Mouse (Mus musculus) hindbrain, embryonic 10.5 days (tissue): ENCODE results near the gene Kcnj15. TPM values are rescaled to one million over a fixed set of nuclear protein-coding genes. Genes with fewer than 3 reads are reported as not detected.

Experiments used
- DNase-seq: peaks from one replicate; pipeline ENCODE4 v3.0.0-alpha.2; 2017; ENCODE audit warnings: low spot score
- H3K27ac ChIP-seq: fragments of 300-500 bp; sonication (generic); 2 replicates; pipeline ENCODE4 v1.5.1; 2016; ENCODE audit warnings: mild to moderate bottlenecking, moderate library complexity
- H3K27me3 ChIP-seq: fragments of 300-500 bp; sonication (generic); 2 replicates; pipeline ENCODE4 v1.6.1; 2016; ENCODE audit warnings: mild to moderate bottlenecking; ENCODE audit not compliant: poor library complexity, insufficient read depth, severe bottlenecking
- H3K36me3 ChIP-seq: fragments of 300-500 bp; sonication (generic); 2 replicates; pipeline ENCODE4 v1.6.1; 2016; ENCODE audit warnings: mild to moderate bottlenecking, moderate library complexity
- H3K4me1 ChIP-seq: fragments of 300-500 bp; sonication (generic); replicated peaks from 2 replicates; pipeline ENCODE4 v1.6.1; 2016; ENCODE audit warnings: mild to moderate bottlenecking
- H3K4me3 ChIP-seq: fragments of 300-500 bp; sonication (generic); 2 replicates; pipeline ENCODE4 v1.5.1; 2016; ENCODE audit warnings: mild to moderate bottlenecking, moderate library complexity
- H3K9me3 ChIP-seq: fragments of 300-500 bp; sonication (generic); 2 replicates; pipeline ENCODE4 v1.6.1; 2016; ENCODE audit warnings: mild to moderate bottlenecking, moderate library complexity
- WGBS: fragments of 180-500 bp; shearing (Covaris S2); methylation state at CpG from one replicate; pipeline ENCODE4 v1.1.7; 2016; 5-methylcytosine and 5-hydroxymethylcytosine counted together
- polyA plus RNA-seq: library from polyadenylated mRNA; unstranded; fragments of >200 nt; fragmentation: Nextera tagmentation; extraction: Ambion mirVana; gene quantifications from 2 replicates; pipeline ENCODE4 v1.2.1, GENCODE M21; 2016

The Kcnj15 gene
- polyA plus RNA-seq, 1 experiment from 2014 or later = 0.20 TPM

- H3K36me3 ChIP-seq = no peaks in the 10 kb centered on the region
- peaks cover 7% of the 10 kb centered on the region; the same call in 1 of the 2 replicates for H3K4me1 ChIP-seq
- H3K9me3 ChIP-seq = no peaks in the 10 kb centered on the region
- peak overlapping the region; percentile 12; the same call in 1 of the 2 replicates for H3K4me3 ChIP-seq
- H3K27me3 ChIP-seq = peaks cover 8% of the 10 kb centered on the region; the same call in 1 of the 2 replicates
- 39% methylated on average over 28 of the region's 28 CpGs for WGBS
- peak; percentile 77 for DNase-seq
- H3K27ac ChIP-seq = no peak overlapping the region
Measured at GRCm38 (mm10) chr16:95340885-95341791, 83.8 kb downstream of the Kcnj15 start.

GRCm38 (mm10) chr16:95342030-95342429, 84.7 kb downstream of the Kcnj15 start:
- Histone ChIP-seq H3K27ac (no peak overlapping the region), H3K4me1 (peaks cover 12% of the 10 kb centered on the region), H3K27me3 (peaks cover 8% of the 10 kb centered on the region; the same call in 1 of the 2 replicates), H3K36me3 (no peaks in the 10 kb centered on the region), H3K4me3 (no peak overlapping the region), H3K9me3 (no peaks in the 10 kb centered on the region)
- whole genome bisulfite sequencing = 73% methylated on average over 8 of the region's 8 CpGs
- DNase-seq = no peak

GRCm38 (mm10) chr16:95344961-95345360, 87.6 kb downstream of the Kcnj15 start:
- Histone ChIP-seq H3K4me3 (no peak overlapping the region), H3K4me1 (peaks cover 17% of the 10 kb centered on the region), H3K27ac (no peak overlapping the region), H3K36me3 (no peaks in the 10 kb centered on the region), H3K9me3 (no peaks in the 10 kb centered on the region), H3K27me3 (peaks cover 7% of the 10 kb centered on the region; the same call in 1 of the 2 replicates)
- no peak for DNase-seq
- WGBS = 67% methylated on average over 10 of the region's 10 CpGs

- Histone ChIP-seq H3K9me3 (no peaks in the 10 kb centered on the region), H3K36me3 (no peaks in the 10 kb centered on the region), H3K4me3 (no peak overlapping the region), H3K27me3 (no peaks in the 10 kb centered on the region; the same call in 1 of the 2 replicates), H3K27ac (no peak overlapping the region; the same call in 1 of the 2 replicates), H3K4me1 (peaks cover 17% of the 10 kb centered on the region)
- peak; percentile 70 for DNase-seq
- WGBS = 6% methylated on average over 7 of the region's 7 CpGs
Measured at GRCm38 (mm10) chr16:95345882-95346281, 88.5 kb downstream of the Kcnj15 start.

- peak; percentile 10 for DNase-seq
- Histone ChIP-seq H3K36me3 (no peaks in the 10 kb centered on the region), H3K27ac (0 out of 2 replicates have a peak overlapping the region, but pooled peaks have one; percentile 6), H3K4me1 (peaks cover 19% of the 10 kb centered on the region), H3K4me3 (no peak overlapping the region), H3K27me3 (no peaks in the 10 kb centered on the region; the same call in 1 of the 2 replicates), H3K9me3 (no peaks in the 10 kb centered on the region)
- 3% methylated on average over 3 of the region's 3 CpGs for WGBS
Measured at GRCm38 (mm10) chr16:95347202-95347601, 89.8 kb downstream of the Kcnj15 start.

- Histone ChIP-seq H3K36me3 (no peaks in the 10 kb centered on the region), H3K9me3 (no peaks in the 10 kb centered on the region), H3K4me1 (peaks cover 20% of the 10 kb centered on the region), H3K4me3 (no peak overlapping the region), H3K27ac (no peak overlapping the region), H3K27me3 (no peaks in the 10 kb centered on the region)
- 89% methylated on average over 9 of the region's 9 CpGs for WGBS
- no peak for DNase-seq
Measured at GRCm38 (mm10) chr16:95348555-95348954, 91.2 kb downstream of the Kcnj15 start.

GRCm38 (mm10) chr16:95349344-95349743, 92.0 kb downstream of the Kcnj15 start:
- no peak for DNase-seq
- H3K36me3 ChIP-seq = no peaks in the 10 kb centered on the region
- H3K9me3 ChIP-seq = no peaks in the 10 kb centered on the region
- H3K4me1 ChIP-seq = peaks cover 20% of the 10 kb centered on the region
- no peaks in the 10 kb centered on the region for H3K27me3 ChIP-seq
- WGBS = 82% methylated on average over 6 of the region's 6 CpGs
- H3K4me3 ChIP-seq = no peak overlapping the region
- no peak overlapping the region for H3K27ac ChIP-seq

- DNase-seq = no peak
Measured at GRCm38 (mm10) chr16:95349745-95350144, 92.4 kb downstream of the Kcnj15 start.

More at GRCm38 (mm10) chr16:95349745-95350144, 92.4 kb downstream of the Kcnj15 start:
- Histone ChIP-seq H3K9me3 (no peaks in the 10 kb centered on the region), H3K36me3 (no peaks in the 10 kb centered on the region), H3K4me3 (no peak overlapping the region), H3K4me1 (peaks cover 20% of the 10 kb centered on the region), H3K27me3 (no peaks in the 10 kb centered on the region), H3K27ac (no peak overlapping the region)
- 78% methylated on average over 5 of the region's 5 CpGs for WGBS
